Mouse (Mus musculus) urinary bladder, adult 2 months (tissue): ENCODE data around the gene Dscam. TPM values are rescaled to one million over a fixed set of nuclear protein-coding genes. Genes with fewer than 3 reads are reported as not detected.

ENCODE experiments used
- DNase-seq: peaks from one replicate; pipeline ENCODE4 v3.0.0; 2022; ENCODE audit warnings: low spot score
- polyA plus RNA-seq: library from polyadenylated mRNA; depleted of rRNA; stranded (reverse); fragments of >200 nt; gene quantifications from 2 replicates; pipeline ENCODE4 v1.2.3, GENCODE M21; 2012

Dscam gene
- polyA plus RNA-seq, 1 experiment: 0.03 TPM

DNA sequence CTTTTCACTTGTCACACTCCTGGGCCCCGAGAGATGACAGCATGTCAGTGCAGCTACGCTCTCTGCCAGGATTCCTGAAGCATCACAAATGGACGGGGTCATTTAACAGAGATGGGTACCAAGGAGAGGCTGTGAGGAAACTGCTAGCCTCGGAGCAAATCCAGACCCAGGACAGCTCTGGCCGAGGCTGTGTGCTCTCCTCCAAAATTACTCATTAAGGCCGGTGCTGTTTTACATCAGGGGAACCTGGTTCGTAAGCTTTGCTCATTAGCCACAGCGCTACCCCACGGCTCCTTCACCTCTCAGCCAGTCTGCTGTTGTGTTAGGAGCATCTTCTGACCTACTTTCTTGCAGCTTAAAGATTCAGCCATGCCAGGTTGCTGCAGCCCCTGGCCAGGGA is 449.3 kb downstream of the Dscam start:
- DNase-seq: no peak

DNA sequence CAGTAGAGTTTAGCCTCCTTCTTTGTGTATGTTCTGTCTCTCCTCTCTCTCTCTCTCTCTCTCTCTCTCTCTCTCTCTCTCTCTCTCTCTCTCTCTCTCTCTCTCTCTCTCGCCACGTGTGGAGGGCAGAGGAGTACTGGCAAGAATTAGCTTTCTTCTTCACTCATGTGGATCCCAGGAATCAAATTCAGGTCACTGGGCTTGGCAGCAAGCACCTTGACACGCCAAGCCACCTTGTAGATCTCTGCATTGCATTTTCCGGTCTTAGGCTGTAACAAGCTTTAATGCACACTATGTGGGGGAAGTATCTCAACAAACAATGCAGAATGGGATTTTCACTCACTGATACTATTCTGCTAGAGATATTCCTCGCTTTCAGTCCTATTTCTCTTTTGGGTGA is 449.9 kb downstream of the Dscam start:
- DNase-seq: no peak

DNA sequence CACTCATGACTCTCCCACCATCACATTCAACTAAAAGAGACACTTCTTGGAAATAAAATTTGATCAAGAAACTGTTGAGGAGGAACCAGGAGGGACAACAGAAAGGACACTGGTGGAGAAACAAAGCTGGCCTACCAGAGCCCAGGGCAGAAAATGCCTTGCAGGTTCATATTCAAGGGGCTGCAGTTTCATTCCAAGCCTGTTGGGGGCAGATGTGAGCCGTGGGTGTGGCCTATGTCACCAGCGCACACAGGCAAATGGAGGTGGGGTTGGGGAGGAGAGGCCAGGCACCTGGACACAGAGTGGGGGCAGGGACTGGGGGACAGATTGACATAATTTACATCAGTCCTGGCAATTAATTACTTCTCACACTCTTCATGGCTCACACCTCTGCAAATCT is 452.3 kb downstream of the Dscam start:
- DNase-seq: no peak

DNA sequence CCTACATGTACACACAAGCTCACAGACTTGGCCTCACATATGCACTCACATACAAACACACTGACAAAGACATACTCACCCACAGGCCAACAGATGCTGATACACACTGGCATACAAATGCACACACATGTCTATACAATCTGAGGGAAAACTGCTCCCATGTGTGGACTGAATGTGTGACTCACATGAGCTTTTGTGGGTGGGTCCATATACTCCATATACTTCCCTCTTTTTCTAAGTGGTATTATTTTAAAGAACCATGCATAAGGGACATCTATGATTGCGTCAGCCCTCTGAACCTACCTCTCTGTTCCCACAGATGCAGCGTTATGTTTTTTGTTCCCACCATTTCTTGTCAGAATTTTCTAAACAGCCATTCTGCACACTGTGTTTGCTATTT is 453.9 kb downstream of the Dscam start:
- no peak for DNase-seq

DNA sequence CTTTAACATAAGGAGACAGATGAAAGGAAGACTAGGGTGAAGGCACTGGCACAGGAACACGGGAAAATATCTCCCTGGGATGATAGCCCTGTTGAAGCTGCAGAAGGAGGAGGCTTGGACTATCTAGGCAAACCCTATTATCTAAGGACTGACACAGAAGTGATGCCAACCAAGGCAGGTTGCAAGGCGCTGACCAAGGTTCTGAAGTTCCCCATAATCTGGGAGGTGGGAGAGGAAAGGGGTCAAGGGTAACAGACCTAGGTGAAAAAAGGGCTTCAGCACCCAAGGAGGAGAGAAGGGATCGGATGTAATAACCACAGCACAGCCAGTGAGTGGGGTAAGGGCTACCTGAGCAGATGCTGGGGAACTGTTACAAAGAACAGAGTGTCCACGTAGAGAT is 458.6 kb downstream of the Dscam start:
- no peak for DNase-seq

DNA sequence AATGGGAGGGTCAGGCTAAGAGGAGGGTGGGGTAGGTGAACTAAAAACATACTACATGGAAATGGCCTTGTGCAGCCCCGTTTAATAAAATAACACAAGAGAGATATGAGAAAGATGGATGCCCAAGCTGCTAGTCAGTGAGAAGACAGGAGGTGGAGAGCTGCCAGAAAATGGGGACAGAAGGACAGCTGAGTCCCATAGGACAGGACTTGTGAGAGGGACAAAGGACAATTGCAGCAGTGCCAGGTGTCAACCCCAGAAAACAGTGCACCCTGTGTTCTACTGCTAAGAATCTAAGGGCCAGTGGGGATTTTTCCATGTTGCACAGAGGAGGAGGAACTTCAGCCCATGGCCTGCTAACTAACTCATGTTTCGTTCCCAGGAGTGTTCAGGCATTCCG is 470.0 kb downstream of the Dscam start:
- DNase-seq: no peak

DNA sequence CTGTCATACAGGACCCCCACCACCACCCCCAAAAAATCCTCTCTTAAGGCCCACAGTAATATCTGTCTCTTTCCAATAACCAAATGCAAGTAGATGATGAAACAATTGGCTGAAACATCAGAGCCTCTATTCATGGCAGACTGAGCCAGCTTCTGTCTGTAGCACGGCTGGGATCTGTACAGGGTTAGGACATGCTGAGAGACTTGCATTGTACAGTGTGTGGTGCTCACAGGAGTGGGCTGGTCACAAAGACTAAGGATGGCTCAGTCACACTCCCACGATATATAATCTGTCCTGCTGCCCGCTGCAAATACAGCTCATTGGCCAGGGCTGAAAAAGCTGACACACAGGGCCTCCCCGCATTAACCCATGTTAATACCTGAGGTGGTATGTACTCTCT is 474.7 kb downstream of the Dscam start:
- DNase-seq: no peak

DNA sequence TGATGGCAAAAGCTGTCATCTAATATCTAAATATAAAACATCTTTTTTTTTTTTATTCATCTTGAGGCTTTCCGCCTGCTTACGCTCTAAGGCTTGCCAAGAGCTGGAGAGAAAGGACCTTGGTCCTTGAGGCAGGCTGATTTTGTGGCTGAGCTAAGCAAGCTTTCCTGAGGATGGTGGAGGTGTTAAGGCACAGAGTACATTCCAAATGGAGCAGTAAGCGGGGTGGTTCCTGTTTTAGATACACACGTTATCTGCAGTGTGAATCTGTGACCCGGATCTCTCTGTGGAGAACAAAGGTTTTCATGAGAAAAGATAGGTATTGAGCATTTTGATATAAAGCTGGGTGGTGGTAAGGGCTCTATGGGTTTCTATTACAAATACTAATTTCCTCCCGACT is 479.0 kb downstream of the Dscam start:
- DNase-seq: no peak

DNA sequence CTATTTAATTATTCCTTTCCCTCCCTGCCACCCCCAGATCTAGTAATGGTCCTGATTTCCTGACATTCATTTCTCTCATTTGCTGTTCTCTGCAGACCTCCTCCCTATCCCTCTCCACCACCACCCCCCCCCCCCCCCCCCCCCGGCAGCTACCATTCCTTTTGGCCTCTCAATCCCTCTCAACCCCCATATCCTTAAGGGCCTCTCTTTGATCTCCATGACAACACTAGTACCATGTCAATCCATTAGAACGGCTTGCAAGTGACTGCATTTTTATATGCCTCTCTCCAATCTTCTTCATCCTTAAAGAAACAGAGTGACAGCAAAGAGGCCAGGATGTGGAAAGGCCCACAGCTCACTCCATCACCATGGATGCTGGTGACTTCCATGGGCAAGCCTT is 480.5 kb downstream of the Dscam start:
- no peak for DNase-seq

DNA sequence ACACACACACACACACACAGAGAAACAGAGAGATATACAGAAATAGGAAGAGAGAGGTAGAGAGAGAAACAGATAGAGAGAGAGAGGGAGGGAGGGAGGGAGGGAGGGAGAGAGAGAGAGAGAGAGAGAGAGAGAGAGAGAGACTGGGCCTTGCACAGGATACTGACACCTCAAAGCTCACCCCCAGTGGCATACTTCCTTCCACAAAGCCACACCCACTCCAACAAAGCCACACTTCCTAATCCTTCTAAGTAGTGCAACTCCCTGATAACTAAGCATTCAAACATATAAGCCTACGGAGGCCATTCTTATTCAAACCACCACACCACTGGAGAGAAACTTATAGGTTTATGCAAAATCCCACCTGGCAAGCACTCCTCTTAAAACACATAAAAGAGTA is 481.1 kb downstream of the Dscam start:
- DNase-seq: no peak

DNA sequence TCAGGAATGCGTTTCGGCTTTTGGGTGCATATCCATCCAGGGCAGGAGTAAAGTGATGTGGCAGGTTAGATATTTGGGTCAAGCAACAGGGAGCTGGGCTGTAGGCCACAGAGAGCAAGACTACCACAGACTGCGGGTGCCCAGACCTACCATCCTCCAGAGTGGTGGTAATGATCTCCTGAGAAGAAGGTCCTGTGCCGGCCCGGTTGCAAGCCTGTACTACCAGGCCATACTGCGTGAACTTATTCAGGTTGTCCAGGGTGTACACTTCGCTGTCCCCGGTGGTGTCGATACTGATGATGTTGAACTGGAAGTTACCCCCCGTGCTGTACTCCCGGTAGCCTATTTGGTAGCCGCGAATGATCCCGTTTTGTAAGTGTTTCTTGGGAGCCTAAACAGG is 485.5 kb downstream of the Dscam start:
- no peak for DNase-seq

DNA sequence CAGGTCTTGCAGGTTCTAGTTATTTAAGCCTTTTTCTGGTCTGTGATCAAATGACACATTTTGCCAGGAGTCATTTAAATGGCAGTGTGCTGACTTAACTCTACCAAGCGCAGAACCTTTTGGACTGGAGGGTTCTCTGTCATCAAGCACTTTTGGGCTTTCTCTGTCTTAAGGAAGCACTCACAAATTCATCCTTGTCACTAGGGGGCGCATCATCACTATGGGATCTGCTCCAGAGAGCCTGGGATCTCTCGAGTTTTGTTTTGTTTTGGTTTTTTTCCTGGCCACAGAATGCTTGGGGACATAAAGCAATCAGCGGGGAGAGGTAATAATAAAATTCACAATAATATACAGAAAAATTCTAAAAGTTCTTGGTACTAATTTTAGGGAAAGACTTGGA is 486.0 kb downstream of the Dscam start:
- DNase-seq: no peak

DNA sequence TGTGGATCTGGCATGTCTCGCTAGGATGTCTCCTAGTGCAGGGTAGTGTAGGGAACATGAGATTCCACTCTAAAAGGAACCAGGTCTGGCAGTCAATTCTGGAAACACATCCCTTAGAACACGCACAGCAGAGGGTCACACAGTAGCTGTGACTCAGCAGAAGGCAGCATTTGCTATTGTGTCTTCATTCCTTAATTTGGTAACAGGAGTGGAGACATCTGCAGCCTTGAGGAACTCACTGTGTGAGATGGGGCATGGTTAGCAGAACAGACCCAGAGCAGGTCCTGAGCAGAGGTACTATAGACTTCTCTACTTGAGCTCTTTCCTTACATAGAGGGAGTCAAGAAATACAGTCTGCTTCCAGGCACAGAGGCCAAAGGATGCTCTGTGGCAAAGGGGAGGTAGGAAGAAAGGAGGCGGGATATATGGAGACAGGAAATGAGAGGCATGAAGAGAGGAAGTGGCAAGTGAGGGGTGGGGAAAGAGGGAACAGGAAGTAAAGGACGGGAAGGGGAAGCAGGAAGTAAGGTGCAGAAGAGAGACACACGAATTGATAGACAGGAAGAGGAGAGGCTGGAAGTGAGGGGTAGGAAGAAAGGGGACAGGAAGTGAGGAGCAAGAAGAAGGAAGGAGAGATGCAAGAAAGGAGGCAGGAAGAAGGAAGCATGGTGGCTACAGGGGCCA is 488.1 kb downstream of the Dscam start:
- DNase-seq: no peak

DNA sequence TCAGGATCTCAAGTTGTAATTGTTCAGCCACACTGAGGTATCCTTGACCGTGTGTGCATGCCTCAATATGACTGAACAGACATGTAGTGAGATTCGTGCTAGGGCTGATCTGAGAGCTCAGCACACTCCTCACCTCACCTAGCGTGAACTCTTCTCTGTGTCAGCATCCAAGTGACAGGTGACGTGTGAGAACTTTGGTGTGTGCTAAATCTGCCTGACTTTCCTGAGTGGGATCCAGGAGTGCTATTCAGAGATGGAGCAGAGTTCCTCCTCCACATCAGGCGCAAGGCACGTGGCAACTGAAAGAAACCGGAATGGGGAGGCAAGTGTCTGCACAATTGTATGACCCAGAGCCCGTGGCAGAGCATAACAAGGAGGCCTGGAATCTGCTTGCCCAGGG is 490.6 kb downstream of the Dscam start:
- no peak for DNase-seq

DNA sequence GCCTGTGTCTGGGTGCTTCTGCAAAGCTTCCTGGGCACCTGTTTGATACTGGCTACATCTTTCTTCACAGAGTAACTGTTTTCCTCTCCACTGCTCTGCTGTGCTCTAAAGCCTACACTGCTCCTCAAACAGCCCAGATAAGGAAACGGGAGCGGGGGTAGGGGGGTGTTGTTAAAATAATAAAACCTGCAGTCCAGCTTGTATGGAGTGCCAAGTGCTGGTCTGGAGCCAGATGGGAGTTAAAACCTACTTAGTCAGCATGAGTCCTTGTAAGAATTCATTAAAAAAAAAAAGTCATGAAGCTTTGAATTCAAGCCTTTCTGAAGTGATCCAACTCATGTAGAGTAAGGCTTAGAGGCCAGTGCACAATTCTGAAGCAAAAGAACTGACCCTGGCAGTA is 493.1 kb downstream of the Dscam start:
- no peak for DNase-seq

DNA sequence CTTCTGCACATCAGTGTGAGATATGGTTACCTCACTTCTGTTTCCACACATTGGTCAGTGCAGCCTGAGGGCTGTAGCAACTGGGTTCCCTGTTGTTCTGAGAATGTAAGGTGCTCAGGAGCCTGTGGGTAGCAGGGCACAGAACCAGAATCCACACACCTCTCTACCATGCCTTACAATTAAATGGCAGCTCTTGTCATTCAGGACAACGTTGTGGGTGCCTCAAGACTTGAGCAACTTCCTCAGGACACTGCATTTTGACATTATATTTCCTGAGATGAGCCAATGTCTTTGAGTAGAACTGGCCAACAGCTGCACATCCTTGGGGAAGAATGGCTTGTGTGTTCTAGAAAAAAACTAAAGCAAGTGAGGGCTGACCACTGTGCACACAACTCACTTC is 493.9 kb downstream of the Dscam start:
- DNase-seq: no peak

DNA sequence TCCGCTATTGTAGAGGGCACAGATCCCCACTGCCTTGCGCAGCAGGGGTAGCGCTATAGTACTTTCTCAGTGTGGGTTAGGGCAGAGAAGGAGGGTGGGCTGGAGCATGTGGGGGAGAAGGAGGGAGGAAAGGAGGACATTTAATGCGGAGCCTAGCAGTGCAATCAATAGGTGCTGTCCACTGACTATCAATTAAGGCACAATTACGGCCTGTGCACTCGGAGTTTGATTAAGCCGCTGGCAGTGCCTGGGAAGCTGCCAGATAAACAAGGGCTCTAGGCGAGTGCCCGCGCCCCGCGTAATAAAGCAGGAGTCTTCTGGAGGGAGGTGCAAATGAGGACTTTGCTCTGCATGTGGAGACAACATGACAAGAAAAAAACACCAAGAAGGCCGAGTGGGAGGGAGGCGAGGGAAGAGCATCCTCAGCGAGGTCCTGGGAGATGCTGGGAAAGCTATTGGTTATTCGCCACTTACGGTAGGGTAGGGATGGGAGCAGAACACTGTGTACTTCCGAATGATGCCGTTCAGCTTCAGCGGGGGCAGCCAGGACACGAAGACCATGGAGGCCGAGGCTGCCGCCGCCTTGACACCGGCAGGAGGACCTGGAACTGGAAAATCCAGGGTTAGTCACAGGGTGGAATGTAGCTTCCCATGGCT is 497.2 kb downstream of the Dscam start:
- DNase-seq: no peak

DNA sequence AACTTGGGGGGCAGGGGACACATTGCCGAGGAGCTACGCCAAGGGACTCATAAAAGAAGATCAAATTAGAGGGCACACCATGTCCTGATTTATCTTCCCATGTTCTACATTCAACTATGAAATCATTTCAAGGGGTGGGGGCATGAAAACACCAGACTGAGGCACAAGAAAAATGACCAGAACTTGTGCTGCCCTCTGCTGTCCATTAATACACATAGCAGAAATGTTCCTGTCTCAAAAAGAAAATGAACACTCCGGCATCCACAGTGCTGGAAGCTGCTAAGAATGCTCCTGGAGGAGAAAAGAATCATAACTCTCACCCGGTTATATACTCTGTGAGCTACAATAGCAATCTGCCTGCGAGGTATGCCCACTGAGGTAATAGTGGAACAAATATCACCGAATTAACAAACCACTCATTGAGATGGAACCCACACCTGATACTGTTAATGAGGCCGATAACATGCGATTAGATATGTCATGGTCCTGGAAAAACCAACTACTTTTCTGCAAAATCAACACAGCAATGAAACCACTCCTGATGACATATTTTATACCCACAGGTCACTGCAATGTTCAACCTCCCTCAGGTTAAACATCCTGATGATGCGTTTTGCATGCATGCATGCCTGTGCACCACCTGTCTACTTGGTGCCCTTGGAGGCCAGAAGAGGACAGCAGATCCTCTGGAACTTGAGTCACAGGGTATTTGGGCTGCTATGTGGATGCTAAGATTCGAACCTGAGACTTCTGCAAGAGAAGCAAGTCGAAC is 498.8 kb downstream of the Dscam start:
- DNase-seq: no peak

DNA sequence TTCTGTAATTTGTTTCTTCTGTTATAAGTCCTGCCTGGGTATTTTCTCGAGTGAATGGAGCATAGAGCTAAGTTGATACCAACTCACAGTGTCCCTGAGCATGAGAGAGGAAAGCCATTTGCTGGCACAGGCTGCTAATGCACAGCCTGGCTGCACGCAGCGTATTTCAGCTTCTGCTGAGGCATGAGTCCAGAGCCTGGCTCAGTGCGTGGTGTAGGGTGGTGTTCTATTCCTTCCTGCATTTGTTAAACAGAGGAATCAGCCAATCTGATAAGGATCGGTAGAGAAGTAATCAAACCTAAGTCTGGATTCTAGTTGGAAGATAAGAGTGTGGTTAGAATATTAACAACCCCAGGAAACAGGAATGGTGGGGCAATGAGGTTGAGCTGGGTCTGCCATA is 500.8 kb downstream of the Dscam start:
- no peak for DNase-seq

DNA sequence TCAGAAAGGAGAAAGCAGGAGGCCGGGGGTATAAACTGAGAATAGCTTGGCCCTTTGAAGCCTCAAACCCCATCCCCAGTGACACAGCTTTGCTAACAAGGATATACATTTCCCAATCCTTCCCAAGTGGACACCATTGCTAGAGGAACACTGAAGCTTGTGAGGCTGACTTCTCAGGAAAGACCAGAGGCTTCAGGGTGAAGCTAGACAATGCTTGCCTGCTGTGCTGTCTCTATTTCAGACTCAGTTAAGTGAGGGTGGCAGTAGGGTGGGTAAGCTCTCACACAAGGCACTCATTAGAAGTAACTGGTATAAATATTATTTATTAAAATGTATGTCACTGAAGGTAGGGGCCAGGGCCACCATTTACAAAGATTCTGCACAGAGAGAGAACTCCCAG is 502.1 kb downstream of the Dscam start:
- DNase-seq: no peak

DNA sequence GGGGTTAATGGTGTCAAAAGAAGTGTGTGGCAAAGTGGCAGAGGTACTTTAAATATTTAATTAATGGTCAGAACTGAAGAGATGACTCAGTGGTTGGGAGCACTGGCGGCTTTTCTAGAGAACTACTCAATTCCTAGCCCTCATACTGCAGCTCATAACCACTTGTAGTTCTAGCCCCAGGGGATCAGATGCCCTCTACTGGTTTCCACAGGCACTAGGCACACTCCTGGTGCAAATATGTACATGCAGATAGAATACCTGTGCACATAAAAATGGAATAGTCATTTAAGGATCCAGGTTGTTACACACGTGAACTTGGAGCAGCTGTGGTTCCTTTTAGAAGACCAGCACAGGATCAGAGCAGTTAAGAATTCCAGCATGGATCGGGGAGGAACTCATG is 509.5 kb downstream of the Dscam start:
- no peak for DNase-seq

DNA sequence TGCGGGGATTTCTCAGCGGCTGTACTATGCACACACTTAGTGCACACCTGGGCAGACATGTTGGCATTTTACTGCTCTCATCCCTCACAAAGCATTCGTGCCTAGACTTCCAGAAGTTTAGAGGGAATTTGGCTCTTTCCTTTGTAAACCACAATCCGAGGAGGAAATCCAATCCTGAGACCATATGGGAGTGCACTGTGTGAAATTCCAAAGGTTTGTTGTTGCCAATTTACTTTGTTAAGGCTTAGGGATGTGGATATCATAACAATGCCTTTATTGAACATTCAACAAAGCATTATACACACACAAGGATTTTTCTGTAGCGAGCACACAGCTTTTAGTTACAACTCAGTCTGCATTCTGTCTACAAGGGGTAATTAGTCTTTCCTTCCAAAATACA is 511.3 kb downstream of the Dscam start:
- DNase-seq: no peak

DNA sequence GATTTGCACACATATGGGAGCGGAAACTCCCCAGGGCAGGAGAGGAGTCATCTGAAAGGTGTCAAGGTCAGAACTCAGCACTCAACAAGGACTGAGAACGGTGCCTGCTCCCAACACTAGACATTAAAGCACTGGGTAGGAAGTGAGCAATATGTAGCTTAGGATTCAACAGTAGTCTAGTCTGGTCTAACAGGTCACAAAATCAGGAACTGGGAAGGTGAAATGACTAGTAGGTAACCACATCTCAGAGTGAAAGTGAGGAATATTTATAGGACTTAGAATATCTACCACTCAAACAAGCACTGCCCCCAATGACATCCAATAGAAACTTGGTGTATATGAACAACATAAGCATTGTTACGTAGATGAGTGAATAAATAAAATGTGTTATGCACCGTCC is 515.0 kb downstream of the Dscam start:
- no peak for DNase-seq
